Mouse (Mus musculus) liver (tissue): ENCODE measurements around the gene Tmem205.

ENCODE experiments used
- DNase-seq: peaks from one replicate; pipeline ENCODE4 v3.0.0-alpha.2; 2020; ENCODE audit warnings: mixed read lengths

The Tmem205 gene

GRCm38 (mm10) chr9:21943638-21944037, 16.3 kb upstream of the Tmem205 start:
- DNase-seq: no peak

GRCm38 (mm10) chr9:21943046-21943445, 15.7 kb upstream of the Tmem205 start:
- no peak for DNase-seq

GRCm38 (mm10) chr9:21938234-21938855, 11.0 kb upstream of the Tmem205 start:
- no peak for DNase-seq

DNA sequence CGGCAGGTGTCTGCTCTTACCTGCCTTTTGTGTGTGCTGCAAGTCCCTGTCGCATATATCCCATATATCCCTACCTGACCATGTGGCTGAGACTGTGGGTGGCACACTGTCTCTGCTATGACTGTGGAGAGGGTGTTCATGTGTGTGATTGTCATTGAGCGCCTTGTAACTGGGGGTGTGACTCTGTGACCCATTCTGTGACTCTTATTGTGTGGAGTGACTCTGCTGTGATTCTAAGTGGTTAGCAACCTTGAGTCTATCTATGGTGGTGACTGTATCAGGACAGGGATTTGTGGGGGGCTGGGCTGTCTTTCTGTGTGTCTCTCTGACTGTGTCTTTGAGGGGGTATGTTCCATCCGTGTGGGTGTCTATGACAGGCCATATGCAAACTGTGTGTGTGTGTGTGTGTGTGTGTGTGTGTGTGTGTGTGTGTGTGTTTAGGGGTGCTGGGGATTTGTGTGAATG, 10.4 kb upstream of the Tmem205 start:
- no peak for DNase-seq

GRCm38 (mm10) chr9:21936692-21937570, 9.6 kb upstream of the Tmem205 start, which contains the start of gene Plppr2:
TSS of gene Plppr2 (plus strand) at chr9:21937033.
- DNase-seq: peak; percentile 92

DNA sequence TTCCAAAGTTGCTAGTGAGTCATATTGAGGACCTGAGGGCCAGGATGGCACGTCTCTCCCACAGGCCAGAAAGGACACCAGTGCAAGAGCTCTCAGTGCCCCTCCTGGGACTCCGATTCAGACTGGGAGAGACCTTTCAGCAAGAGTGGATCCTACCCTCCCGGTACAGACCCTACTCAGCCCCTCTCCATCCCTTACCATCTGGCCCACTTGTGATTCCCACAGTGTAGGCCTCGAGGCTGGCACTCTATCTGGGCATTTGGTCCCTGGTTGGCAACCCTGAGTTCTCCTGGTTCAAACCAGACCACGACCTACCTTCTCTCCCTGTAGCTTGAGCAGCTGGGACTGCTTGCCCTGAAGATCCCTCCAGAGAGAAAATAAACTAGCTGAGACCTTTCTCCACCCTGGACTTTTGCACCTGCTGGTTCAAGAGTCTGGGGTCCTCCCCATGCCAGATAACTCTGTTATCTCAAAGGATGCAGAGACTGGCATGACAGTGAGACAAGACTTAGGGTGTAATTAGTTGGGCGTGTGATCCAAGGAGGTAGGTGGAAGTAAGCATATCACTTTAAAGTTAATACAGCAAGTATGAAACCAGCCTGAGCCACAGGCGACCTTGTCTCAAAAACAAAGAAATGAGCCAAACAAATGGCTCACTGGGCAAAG, 8.2 kb upstream of the Tmem205 start:
- no peak for DNase-seq

DNA sequence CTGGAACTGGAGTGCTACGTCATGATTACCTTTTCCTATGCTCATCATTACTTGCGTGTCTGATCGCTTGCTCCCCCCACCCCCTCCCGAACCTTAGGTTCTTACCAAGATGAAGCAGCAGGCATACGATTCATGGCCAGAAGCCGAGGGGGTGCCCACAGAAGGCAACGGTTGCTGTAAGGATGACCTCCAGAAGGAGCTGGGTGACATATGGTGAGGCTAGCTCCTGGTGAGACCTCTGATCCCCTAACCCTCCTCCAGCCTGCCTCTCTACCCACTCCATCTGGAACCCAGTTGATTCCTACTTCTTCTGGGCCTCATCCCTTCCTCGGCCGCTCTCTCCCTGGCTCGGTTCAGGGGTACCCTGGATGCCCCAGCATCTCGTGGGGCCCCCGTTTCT, 6.7 kb upstream of the Tmem205 start:
- DNase-seq: no peak

DNA sequence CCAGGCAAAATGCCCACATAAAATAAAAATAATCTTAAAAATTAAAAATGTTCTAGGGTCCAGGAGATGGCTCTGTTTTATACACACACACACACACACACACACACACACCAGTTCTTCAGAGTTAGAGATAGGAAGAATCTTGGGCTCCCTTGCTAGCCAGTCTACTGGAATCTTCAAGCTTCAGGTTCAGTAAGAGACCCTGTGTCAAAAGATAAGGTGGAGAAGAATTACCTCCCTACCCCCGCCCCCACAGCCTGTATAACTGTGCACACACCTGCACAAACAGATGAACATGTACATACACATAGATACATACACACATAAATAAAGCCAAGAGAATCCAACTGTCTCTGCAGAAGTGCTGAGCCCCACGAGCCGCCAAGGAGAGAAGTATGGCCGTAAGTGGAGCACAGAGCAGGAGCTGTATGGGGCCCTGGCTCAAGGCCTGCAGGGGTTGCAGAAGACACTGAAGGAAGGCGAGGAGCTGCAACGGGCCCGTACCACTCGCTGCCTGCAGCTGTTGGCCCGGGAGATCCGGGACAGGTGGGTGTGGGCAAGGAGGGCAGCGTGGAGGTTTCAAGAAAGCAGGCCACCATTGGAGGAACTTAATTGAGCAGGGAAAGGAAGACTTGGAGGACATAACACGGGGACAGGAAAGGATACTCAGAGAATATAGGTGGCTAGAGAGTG, 5.2 kb upstream of the Tmem205 start:
- DNase-seq: no peak

GRCm38 (mm10) chr9:21932006-21932405, 4.7 kb upstream of the Tmem205 start:
- DNase-seq: no peak

DNA sequence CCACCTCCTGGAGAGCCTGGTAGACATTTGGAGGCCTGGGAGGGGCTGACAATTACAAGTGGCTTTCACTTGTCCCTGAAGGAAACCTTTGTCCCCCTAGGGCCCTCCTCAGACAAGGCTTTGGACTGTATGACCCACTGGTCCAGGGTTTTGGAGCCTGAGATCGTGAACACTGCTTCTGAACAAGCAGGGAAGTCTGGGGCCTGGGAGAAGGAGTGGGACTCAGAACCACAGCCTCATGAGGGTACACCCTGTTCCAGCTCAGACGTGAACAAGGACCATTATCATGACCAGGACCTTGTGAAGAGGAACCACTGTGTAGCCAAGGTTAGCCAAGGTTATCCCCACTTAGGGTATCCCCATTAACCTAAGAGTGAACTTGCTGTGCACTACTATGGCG, 1.9 kb upstream of the Tmem205 start:
- no peak for DNase-seq

DNA sequence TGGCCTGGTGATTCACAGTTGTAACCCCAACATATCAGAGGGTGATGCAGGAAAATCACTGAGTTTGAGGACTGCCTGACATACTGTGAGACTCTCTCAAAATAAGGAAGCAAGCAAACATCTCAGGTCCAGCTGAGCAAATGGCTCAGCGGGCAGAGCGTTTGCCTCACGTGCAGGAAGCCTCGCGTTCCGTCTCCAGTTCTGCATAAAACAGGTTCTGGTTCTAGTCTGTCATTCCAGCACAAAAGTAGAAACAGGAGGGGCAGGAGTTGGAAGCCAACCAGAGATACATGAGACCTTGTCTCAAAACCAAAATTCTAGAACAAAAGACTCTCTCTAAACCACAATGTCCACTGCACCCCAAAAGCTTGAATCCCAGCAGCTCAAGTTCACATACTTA, 572 bp downstream of the Tmem205 start:
- DNase-seq: no peak

DNA sequence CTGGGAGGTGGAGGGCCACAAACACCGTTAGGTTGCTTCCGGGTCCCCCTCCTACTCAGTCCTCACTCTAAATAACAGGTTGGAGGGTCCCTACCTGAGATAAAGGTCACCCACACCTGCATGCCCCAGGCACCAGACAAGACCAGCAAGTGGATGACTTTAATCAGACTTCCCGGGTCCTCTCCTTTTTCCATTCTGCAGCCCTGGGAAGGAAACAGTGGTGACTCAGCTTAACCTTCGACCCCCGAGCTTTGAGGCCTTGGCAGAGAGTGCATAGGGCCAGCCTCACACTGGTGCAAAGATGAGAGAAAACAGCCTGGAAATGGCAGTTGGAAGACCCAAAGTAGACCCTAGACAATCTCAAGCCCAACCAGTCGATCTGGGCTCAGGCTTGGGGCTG, 1.2 kb downstream of the Tmem205 start:
- no peak for DNase-seq

GRCm38 (mm10) chr9:21925506-21925905, 1.9 kb downstream of the Tmem205 start:
- DNase-seq: no peak

- no peak for DNase-seq
These were observed 2.3 kb downstream of the Tmem205 start for GRCm38 (mm10) chr9:21925034-21925433.

DNA sequence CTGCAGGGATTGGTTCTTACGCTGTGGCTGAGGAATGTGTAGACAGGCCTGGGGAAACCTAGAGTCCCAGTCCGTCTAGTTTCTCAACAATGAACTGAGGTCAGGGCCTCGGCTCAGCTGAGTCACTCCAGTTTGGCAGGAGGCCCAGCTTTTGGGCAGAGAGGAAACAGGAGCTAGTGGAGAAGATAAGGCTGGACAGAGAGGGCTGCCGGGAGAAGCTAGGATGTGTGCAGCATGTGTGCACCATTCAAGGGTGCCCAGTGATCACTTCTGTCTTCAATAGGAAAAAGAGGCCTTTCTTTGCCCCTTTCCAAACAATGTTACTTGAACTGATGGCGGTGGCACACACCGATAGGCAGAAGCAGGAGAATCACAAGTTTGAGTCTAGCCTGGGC, 3.3 kb downstream of the Tmem205 start:
- DNase-seq: peak; percentile 78

GRCm38 (mm10) chr9:21923490-21924098, 3.8 kb downstream of the Tmem205 start:
- no peak for DNase-seq

- DNase-seq: no peak
These were observed 4.3 kb downstream of the Tmem205 start for GRCm38 (mm10) chr9:21923036-21923435.

DNA sequence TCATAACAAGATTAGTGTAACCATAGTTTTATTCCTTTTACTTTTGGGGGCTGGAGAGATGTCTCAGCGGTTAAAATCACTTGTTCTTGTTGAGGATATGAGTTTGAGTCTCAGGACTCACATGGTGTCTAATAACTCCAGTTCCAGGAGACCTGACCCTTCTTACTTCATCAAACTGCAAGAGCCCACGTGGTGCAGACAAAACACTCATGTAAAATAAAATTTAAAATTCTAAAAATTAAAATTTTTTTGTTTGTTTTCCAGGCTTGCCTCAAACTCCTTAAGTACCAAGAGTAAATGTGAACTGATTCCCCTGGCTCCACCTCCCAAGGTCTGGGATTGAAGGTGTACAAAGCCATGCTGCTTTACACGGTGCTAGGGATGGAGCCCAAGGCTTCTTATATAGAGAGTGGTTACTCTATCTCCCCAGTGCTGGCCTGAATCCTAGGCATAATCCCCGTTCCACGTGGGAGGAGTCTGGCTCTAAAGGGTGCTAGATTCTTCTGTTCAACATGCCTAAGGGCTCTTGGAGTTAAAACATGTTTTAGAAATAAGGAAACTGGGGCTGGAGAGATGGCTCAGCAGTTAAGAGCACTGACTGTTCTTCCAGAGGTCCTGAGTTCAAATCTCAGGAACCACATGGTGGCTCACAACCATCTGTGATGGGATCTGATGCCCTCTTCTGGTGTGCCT, 8.5 kb downstream of the Tmem205 start:
- DNase-seq: no peak

- peak; percentile 99 for DNase-seq
These were observed 9.2 kb downstream of the Tmem205 start, which contains the start of gene Rab3d for GRCm38 (mm10) chr9:21918035-21918592. TSS of gene Rab3d (minus strand) at chr9:21918192.

DNA sequence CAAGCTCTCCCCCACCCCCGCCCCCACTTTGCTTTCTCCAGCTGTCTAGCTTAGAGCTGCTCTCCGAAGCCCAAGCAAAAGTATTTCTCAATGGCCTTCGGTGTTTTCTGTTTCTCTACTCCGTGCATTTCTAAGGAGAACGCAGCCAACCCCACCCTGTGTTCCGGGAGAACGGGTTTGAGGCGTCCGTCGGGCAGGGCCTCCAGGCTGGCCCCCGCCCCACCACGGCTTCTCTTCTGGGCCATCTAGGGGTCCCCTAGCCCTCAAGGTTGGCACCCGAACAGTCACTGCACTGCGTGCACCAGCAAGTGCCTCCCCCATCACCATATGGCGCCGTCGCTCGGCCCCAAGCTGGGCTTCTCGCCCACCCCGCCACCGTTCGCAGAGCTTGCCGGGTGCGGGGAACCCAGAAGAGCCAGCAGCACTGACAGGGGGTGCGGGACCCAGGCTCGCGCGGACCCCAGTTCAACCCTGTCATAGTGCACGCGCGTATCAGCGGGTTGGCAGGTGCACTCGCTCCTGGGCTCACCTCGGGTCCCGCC, 9.8 kb downstream of the Tmem205 start:
- DNase-seq: peak; percentile 8

- DNase-seq: no peak
These were observed 10.4 kb downstream of the Tmem205 start for GRCm38 (mm10) chr9:21916851-21917492.
